Mouse (Mus musculus) forebrain, embryonic 16.5 days (tissue): ENCODE measurements around the gene Rsph1. TPM values are rescaled to one million over a fixed set of nuclear protein-coding genes. Genes with fewer than 3 reads are reported as not detected.

Source experiments
- ATAC-seq: fragments of 200-750 bp; cut with Nextera tagmentation; 2 replicates; pipeline ENCODE4 v1.8.0; 2017; ENCODE audit warnings: mild to moderate bottlenecking, moderate library complexity
- H3K27ac ChIP-seq: fragments of 300-500 bp; sonication (generic); 2 replicates; pipeline ENCODE4 v1.5.1; 2014; ENCODE audit warnings: low read length, control low read depth
- H3K27me3 ChIP-seq: fragments of 300-500 bp; sonication (generic); replicated peaks from 2 replicates; pipeline ENCODE4 v1.6.1; 2014; ENCODE audit warnings: low read length; ENCODE audit not compliant: control insufficient read depth, insufficient read depth
- H3K36me3 ChIP-seq: fragments of 300-500 bp; sonication (generic); 2 replicates; pipeline ENCODE4 v1.6.1; 2014; ENCODE audit not compliant: control insufficient read depth, insufficient read depth
- H3K4me1 ChIP-seq: fragments of 300-500 bp; sonication (generic); replicated peaks from 2 replicates; pipeline ENCODE4 v1.6.1; 2014; ENCODE audit warnings: low read length; ENCODE audit not compliant: control insufficient read depth, insufficient read depth
- H3K4me2 ChIP-seq: fragments of 300-500 bp; sonication (generic); 2 replicates; pipeline ENCODE4 v1.6.1; 2014; ENCODE audit warnings: mild to moderate bottlenecking, low read length, control low read depth
- H3K4me3 ChIP-seq: fragments of 300-500 bp; sonication (generic); replicated peaks from 2 replicates; pipeline ENCODE4 v1.5.1; 2014; ENCODE audit warnings: mild to moderate bottlenecking, low read length, control low read depth
- H3K9ac ChIP-seq: fragments of 300-500 bp; sonication (generic); replicated peaks from 2 replicates; pipeline ENCODE4 v1.6.1; 2014; ENCODE audit warnings: low read depth, low read length, control low read depth
- H3K9me3 ChIP-seq: fragments of 300-500 bp; sonication (generic); 2 replicates; pipeline ENCODE4 v1.6.1; 2016; ENCODE audit warnings: low read length; ENCODE audit not compliant: control insufficient read depth
- WGBS: fragments of 180-500 bp; shearing (Covaris S2); extraction: QIAGEN DNeasy Blood & Tissue Kit; methylation state at CpG from one replicate; pipeline ENCODE4 v1.1.7; 2014; 5-methylcytosine and 5-hydroxymethylcytosine counted together
- polyA plus RNA-seq: library from polyadenylated mRNA; unstranded; fragments of >200 nt; fragmentation: Nextera tagmentation; extraction: Ambion mirVana; gene quantifications from 2 replicates; pipeline ENCODE4 v1.2.1, GENCODE M21; 2015

Gene Rsph1
- polyA plus RNA-seq, 1 experiment from 2014 or later = 4.5 TPM

- H3K27ac ChIP-seq = no peak overlapping the region
- H3K27me3 ChIP-seq = no peaks in the 10 kb centered on the region
- H3K9me3 ChIP-seq = no peaks in the 10 kb centered on the region
- no peak overlapping the region for H3K4me3 ChIP-seq
- WGBS = 79% methylated on average over 5 of the region's 5 CpGs
- no peak overlapping the region for H3K4me2 ChIP-seq
- no peak overlapping the region for H3K9ac ChIP-seq
- H3K36me3 ChIP-seq = peaks cover 2% of the 10 kb centered on the region; the same call in 1 of the 2 replicates
- ATAC-seq = no peak
- H3K4me1 ChIP-seq = no peaks in the 10 kb centered on the region
Measured at GRCm38 (mm10) chr17:31305776-31306120, 28.6 kb upstream of the Rsph1 start.

- Histone ChIP-seq H3K36me3 (peaks cover 2% of the 10 kb centered on the region; the same call in 1 of the 2 replicates), H3K4me3 (no peak overlapping the region), H3K27ac (no peak overlapping the region), H3K9me3 (no peaks in the 10 kb centered on the region), H3K9ac (no peak overlapping the region), H3K4me1 (no peaks in the 10 kb centered on the region), H3K4me2 (no peak overlapping the region), H3K27me3 (no peaks in the 10 kb centered on the region)
- 67% methylated on average over 12 of the region's 12 CpGs for WGBS
- ATAC-seq = no peak
Measured at GRCm38 (mm10) chr17:31304895-31305775, 28.0 kb upstream of the Rsph1 start.

GRCm38 (mm10) chr17:31303401-31303800, 26.2 kb upstream of the Rsph1 start:
- WGBS = 89% methylated on average over 4 of the region's 4 CpGs
- Histone ChIP-seq H3K27me3 (no peaks in the 10 kb centered on the region), H3K4me1 (no peaks in the 10 kb centered on the region), H3K4me3 (no peak overlapping the region), H3K9ac (no peak overlapping the region), H3K36me3 (peaks cover 2% of the 10 kb centered on the region; the same call in 1 of the 2 replicates), H3K27ac (no peak overlapping the region), H3K4me2 (no peak overlapping the region), H3K9me3 (no peaks in the 10 kb centered on the region)
- no peak for ATAC-seq

GRCm38 (mm10) chr17:31300736-31301135, 23.6 kb upstream of the Rsph1 start:
- Histone ChIP-seq H3K9ac (no peak overlapping the region), H3K9me3 (no peaks in the 10 kb centered on the region), H3K27ac (no peak overlapping the region), H3K27me3 (no peaks in the 10 kb centered on the region), H3K4me3 (no peak overlapping the region), H3K4me1 (peaks cover 15% of the 10 kb centered on the region), H3K36me3 (peaks cover 2% of the 10 kb centered on the region; the same call in 1 of the 2 replicates), H3K4me2 (no peak overlapping the region)
- ATAC-seq = no peak
- WGBS = 79% methylated on average over 3 of the region's 3 CpGs

- peaks cover 2% of the 10 kb centered on the region; the same call in 1 of the 2 replicates for H3K36me3 ChIP-seq
- H3K9ac ChIP-seq = no peak overlapping the region
- H3K4me3 ChIP-seq = no peak overlapping the region
- H3K9me3 ChIP-seq = no peaks in the 10 kb centered on the region
- H3K4me2 ChIP-seq = no peak overlapping the region
- 93% methylated on average over 4 of the region's 4 CpGs for WGBS
- H3K27me3 ChIP-seq = no peaks in the 10 kb centered on the region
- H3K4me1 ChIP-seq = peaks cover 23% of the 10 kb centered on the region
- no peak for ATAC-seq
- no peak overlapping the region for H3K27ac ChIP-seq
Measured at GRCm38 (mm10) chr17:31299981-31300380, 22.8 kb upstream of the Rsph1 start.

GRCm38 (mm10) chr17:31298419-31299209, 21.4 kb upstream of the Rsph1 start:
- H3K27me3 ChIP-seq = no peaks in the 10 kb centered on the region
- H3K36me3 ChIP-seq = peaks cover 2% of the 10 kb centered on the region; the same call in 1 of the 2 replicates
- WGBS = 91% methylated on average over 6 of the region's 6 CpGs
- H3K4me2 ChIP-seq = no peak overlapping the region
- no peak overlapping the region for H3K4me3 ChIP-seq
- ATAC-seq = no peak
- no peaks in the 10 kb centered on the region for H3K9me3 ChIP-seq
- peaks cover 23% of the 10 kb centered on the region for H3K4me1 ChIP-seq
- no peak overlapping the region for H3K27ac ChIP-seq
- no peak overlapping the region for H3K9ac ChIP-seq

GRCm38 (mm10) chr17:31297521-31297939, 20.3 kb upstream of the Rsph1 start:
- peak overlapping the region; percentile 29; the same call in 1 of the 2 replicates for H3K9ac ChIP-seq

GRCm38 (mm10) chr17:31295892-31296781, 19.0 kb upstream of the Rsph1 start:
- Histone ChIP-seq H3K4me2 (peak overlapping the region; percentile 96), H3K36me3 (no peaks in the 10 kb centered on the region), H3K9me3 (no peaks in the 10 kb centered on the region), H3K9ac (peak overlapping the region; percentile 81), H3K4me1 (peaks cover 23% of the 10 kb centered on the region), H3K27me3 (no peaks in the 10 kb centered on the region), H3K4me3 (peak overlapping the region; percentile 69), H3K27ac (peak overlapping the region; percentile 60)
- peak; percentile 81 for ATAC-seq
- under 1% methylated on average over 67 of the region's 68 CpGs for WGBS

More at GRCm38 (mm10) chr17:31297521-31297939, 20.3 kb upstream of the Rsph1 start:
- peaks cover 23% of the 10 kb centered on the region for H3K4me1 ChIP-seq
- H3K27me3 ChIP-seq = no peaks in the 10 kb centered on the region
- WGBS = 9% methylated on average over 7 of the region's 7 CpGs
- no peak for ATAC-seq
- no peaks in the 10 kb centered on the region for H3K9me3 ChIP-seq
- H3K27ac ChIP-seq = no peak overlapping the region
- peak overlapping the region; percentile 69 for H3K4me3 ChIP-seq
- peak overlapping the region; percentile 96 for H3K4me2 ChIP-seq
- no peaks in the 10 kb centered on the region for H3K36me3 ChIP-seq
